Mouse (Mus musculus) testis, adult 2 months (tissue): ENCODE data around the gene Psap. TPM values are rescaled to one million over a fixed set of nuclear protein-coding genes. Genes with fewer than 3 reads are reported as not detected.

Source experiments
- H3K27ac ChIP-seq: fragments of 200-500 bp; 2 replicates; pipeline ENCODE4 v1.5.1; 2012; ENCODE audit warnings: low read depth, low read length; ENCODE audit not compliant: control insufficient read depth, insufficient read depth
- H3K27me3 ChIP-seq: fragments of 200-500 bp; 2 replicates; pipeline ENCODE4 v1.6.1; 2012; ENCODE audit warnings: mild to moderate bottlenecking, low read length, moderate library complexity; ENCODE audit not compliant: control insufficient read depth, insufficient read depth
- H3K36me3 ChIP-seq: fragments of 200-500 bp; 2 replicates; pipeline ENCODE4 v1.6.1; 2012; ENCODE audit warnings: mild to moderate bottlenecking, low read length; ENCODE audit not compliant: control insufficient read depth, insufficient read depth
- H3K4me1 ChIP-seq: fragments of 200-500 bp; 2 replicates; pipeline ENCODE4 v1.6.1; 2012; ENCODE audit warnings: low read length; ENCODE audit not compliant: control insufficient read depth, insufficient read depth
- H3K4me3 ChIP-seq: fragments of 200-500 bp; 2 replicates; pipeline ENCODE4 v1.5.1; 2012; ENCODE audit warnings: low read depth, mild to moderate bottlenecking, low read length, moderate library complexity, mixed read lengths; ENCODE audit not compliant: control insufficient read depth
- CTCF ChIP-seq: fragments of 200-500 bp; IDR thresholded peaks from 2 replicates; pipeline ENCODE4 v1.5.1; 2012; ENCODE audit warnings: low read depth, mild to moderate bottlenecking, inconsistent platforms, low read length, moderate library complexity; ENCODE audit not compliant: control insufficient read depth, insufficient read depth, insufficient replicate concordance
- POLR2A ChIP-seq: fragments of 200-500 bp; IDR thresholded peaks from 2 replicates; pipeline ENCODE4 v1.6.1; 2012; ENCODE audit warnings: low read depth, mild to moderate bottlenecking, inconsistent platforms, low read length, moderate library complexity; ENCODE audit not compliant: control insufficient read depth
- polyA plus RNA-seq: library from polyadenylated mRNA; depleted of rRNA; stranded (reverse); fragments of >200 nt; gene quantifications from 2 replicates; pipeline ENCODE4 v1.2.3, GENCODE M21; 2012

The Psap gene
- polyA plus RNA-seq, 1 experiment = 280 TPM

DNA sequence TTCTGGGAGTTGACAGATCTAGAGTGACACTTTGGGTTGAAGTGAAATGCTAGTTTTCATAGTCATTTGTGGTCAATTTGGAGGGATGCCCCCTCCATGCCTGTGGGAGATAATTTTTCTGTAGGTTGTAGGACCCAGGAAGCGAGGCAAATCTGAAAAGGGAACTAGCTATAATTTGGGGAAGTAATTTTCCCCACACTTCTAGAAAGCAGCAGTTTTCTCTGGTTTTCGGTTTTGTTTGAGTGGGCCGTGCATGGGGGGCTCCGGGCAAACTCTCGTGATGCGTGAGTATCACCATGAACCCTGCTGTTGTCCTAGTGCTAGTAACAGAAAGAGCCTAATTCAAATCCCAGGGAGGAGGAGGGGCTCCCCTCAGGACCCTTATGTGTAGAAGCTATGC lies 6.8 kb downstream of the Psap start:
- Histone ChIP-seq H3K27ac (no peak overlapping the region), H3K36me3 (no peaks in the 10 kb centered on the region), H3K4me1 (peaks cover 2% of the 10 kb centered on the region), H3K27me3 (no peaks in the 10 kb centered on the region), H3K4me3 (no peak overlapping the region)
- TF ChIP-seq CTCF = no peak
- no peak for TF ChIP-seq POLR2A

DNA sequence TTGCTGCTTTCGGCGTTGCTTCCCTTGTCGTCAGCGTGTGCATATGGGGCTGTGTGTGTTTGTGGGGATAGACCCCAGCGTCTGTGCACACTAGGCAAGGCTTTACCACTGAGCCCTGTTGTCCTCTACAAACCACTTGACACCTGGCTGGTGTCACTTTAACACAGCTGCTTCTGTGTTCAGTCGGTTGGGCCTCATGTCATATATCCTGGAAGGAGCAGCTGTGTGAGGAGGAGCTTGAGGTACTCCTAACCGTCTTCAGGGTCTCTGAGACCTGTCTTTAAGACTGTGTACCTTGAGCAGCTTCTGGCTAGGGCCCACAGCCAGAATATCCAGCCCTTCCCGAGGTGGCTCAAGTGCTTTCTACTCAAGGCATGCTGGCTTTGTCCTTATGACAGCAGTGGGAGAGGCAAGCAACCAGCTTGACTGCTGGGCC lies 7.3 kb downstream of the Psap start:
- Histone ChIP-seq H3K4me3 (no peak overlapping the region), H3K4me1 (peaks cover 2% of the 10 kb centered on the region), H3K27ac (no peak overlapping the region), H3K36me3 (no peaks in the 10 kb centered on the region), H3K27me3 (no peaks in the 10 kb centered on the region)
- TF ChIP-seq CTCF (no peak), POLR2A (no peak)

DNA sequence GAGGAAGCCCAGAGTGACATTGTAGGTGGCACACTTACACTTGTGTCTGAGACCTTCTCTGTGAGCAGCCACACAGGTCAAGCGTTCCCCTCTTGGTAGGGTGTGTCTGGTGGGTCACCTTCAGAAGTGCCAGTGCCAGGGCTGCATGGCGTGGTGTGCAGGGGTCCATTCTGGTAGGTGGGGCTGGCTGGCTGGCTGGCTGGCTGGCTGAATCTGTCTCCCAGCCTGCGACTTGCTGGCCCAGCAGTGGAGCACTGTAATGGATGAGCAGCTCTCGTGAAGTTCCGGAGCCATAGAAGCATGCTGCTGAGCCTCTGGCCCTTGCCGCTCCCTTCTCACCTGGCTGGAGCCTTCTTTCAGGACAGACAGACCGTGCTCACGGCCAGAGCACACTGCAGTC lies 7.8 kb downstream of the Psap start:
- TF ChIP-seq POLR2A = no peak
- no peak for TF ChIP-seq CTCF
- Histone ChIP-seq H3K27ac (no peak overlapping the region), H3K4me3 (no peak overlapping the region), H3K27me3 (no peaks in the 10 kb centered on the region), H3K4me1 (peaks cover 4% of the 10 kb centered on the region), H3K36me3 (no peaks in the 10 kb centered on the region)

DNA sequence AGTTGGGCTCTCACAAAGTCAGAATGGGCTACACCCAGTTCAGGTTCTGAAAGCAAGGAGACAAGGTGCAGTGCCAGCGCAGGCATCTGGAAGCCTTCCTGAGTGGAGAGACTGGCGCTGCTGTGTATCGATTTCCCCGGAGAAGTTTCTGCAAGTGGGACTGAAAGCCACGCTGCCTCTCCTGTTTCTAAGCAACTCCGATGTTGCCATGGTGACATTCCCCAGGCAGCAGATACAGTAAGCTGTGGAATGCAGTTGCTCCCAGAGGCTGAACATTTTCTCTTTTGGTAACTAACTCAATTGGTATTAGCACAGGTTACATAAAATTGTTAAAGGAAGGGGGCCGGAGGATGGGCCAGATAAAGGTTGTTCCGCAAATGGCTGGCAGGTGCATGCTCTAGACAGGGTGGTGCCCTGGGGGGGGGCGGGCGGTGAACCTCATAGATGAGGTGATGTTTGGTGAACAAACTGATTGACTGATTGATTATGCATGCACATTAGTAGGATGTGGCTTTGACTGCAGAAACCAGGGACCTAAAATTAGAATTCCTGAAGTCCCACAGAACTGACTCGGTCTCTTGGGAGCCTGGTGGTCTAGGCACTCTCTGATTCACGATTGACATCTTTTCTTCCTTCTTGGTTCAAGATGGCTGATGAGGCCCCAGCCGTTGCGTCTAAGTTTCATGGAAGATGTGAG lies 8.4 kb downstream of the Psap start:
- Histone ChIP-seq H3K27ac (no peak overlapping the region), H3K4me1 (peaks cover 4% of the 10 kb centered on the region), H3K27me3 (no peaks in the 10 kb centered on the region), H3K4me3 (no peak overlapping the region), H3K36me3 (no peaks in the 10 kb centered on the region)
- TF ChIP-seq POLR2A (no peak), CTCF (no peak)

DNA sequence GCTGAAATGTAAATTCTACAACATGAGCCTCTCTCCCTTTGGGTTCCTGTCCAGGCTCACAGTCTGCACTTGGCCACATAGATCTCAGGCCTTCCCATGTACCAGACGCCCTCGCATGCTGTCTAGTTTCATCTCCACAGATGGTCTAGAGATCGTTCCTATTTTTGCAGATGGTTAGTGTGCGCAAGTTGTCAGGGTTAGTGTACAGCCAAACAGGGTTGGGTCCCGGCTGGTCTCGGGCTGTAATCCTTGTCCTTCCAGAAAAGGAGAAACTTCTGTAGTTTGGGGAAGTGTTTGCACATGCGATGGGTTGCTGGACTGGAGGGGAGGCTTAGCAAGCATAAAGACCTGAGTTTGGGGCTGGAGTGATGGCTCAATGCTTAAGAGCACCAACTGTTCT lies 9.1 kb downstream of the Psap start:
- TF ChIP-seq POLR2A = no peak
- no peak for TF ChIP-seq CTCF
- H3K27ac ChIP-seq = no peak overlapping the region
- H3K36me3 ChIP-seq = no peaks in the 10 kb centered on the region
- no peak overlapping the region for H3K4me3 ChIP-seq
- peaks cover 4% of the 10 kb centered on the region for H3K4me1 ChIP-seq
- H3K27me3 ChIP-seq = no peaks in the 10 kb centered on the region

DNA sequence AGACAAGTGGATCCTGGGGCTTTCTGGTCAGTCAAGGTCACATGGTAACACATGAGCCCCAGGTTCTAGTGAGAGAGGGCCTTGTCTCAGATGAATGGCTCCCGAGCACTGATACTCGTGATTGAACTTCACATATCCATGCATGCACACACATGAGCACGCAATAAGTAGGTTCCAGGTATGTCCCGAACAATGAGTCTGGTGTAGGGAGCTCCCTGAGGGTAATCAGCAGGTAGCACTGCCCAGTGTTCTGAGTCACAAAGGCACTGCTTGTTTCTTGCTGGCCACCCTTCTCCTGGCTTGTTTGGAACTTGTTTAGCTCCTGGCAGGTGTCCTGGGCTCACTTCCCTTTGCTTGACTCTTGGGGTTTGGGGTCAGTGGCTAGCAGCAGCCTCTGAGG lies 9.7 kb downstream of the Psap start:
- peaks cover 4% of the 10 kb centered on the region for H3K4me1 ChIP-seq
- H3K4me3 ChIP-seq = no peak overlapping the region
- TF ChIP-seq CTCF (no peak), POLR2A (no peak)
- H3K27me3 ChIP-seq = no peaks in the 10 kb centered on the region
- H3K27ac ChIP-seq = no peak overlapping the region
- H3K36me3 ChIP-seq = no peaks in the 10 kb centered on the region

DNA sequence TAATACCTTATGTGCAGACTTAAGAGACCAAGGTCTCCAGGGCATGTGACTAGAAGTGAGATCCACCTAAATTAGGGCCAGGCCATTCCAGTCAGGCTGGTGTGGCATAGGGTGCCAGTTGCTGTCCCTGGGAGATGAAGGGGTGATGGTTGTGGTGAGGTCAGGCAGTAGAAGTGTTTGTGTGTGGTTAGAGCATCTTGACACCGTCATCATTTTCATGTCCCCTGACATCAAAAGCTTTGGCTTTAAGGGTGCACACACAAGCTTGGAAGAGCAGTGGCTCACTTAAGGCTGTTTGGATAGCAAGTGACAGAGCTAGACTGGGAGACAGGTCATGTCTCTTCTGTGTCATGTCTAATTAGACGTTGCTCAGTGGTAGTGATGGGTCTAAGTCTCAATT lies 10.3 kb downstream of the Psap start:
- H3K27me3 ChIP-seq = no peaks in the 10 kb centered on the region
- TF ChIP-seq POLR2A (no peak), CTCF (no peak)
- H3K27ac ChIP-seq = no peak overlapping the region
- no peak overlapping the region for H3K4me3 ChIP-seq
- peaks cover 4% of the 10 kb centered on the region for H3K4me1 ChIP-seq
- no peaks in the 10 kb centered on the region for H3K36me3 ChIP-seq
